Mouse (Mus musculus) limb, embryonic 10.5 days (tissue): ENCODE data around the gene Lelp1. TPM values are rescaled to one million over a fixed set of nuclear protein-coding genes. Genes with fewer than 3 reads are reported as not detected.

ENCODE experiments used
- polyA plus RNA-seq: library from polyadenylated mRNA; unstranded; fragments of >200 nt; fragmentation: Nextera tagmentation; extraction: Ambion mirVana; gene quantifications from 2 replicates; pipeline ENCODE4 v1.2.1, GENCODE M21; 2016

Gene Lelp1
- polyA plus RNA-seq, 1 experiment from 2014 or later, result not detected

Other genes starting within 250 kb of the Lelp1 start
- gene Pglyrp3, start 128.2 kb downstream of the Lelp1 start, polyA plus RNA-seq, result not detected in 2 replicates
- 0.14 and 0.94 TPM in 2 replicates for gene Lor, start 59.6 kb downstream of the Lelp1 start, polyA plus RNA-seq
- not detected in 2 replicates for gene Prr9, start 18.8 kb downstream of the Lelp1 start, polyA plus RNA-seq
- gene Sprr2a1, start 73.1 kb upstream of the Lelp1 start, polyA plus RNA-seq, result not detected in 2 replicates
- gene Sprr2a2, start 73.2 kb upstream of the Lelp1 start, polyA plus RNA-seq, result 0.21 TPM in 1 of 2 replicates, not detected in the other
- gene Sprr2a3, start 142.7 kb upstream of the Lelp1 start, polyA plus RNA-seq, result not detected in 2 replicates
- gene Sprr2b, start 173.9 kb upstream of the Lelp1 start, polyA plus RNA-seq, result not detected in 2 replicates
- gene Sprr2d, start 196.4 kb upstream of the Lelp1 start, polyA plus RNA-seq, result not detected in 2 replicates
- gene Sprr2e, start 209.4 kb upstream of the Lelp1 start, polyA plus RNA-seq, result not detected in 2 replicates
- gene Sprr2f, start 222.4 kb upstream of the Lelp1 start, polyA plus RNA-seq, result not detected in 2 replicates
- gene Sprr2h, start 242.9 kb upstream of the Lelp1 start, polyA plus RNA-seq, result not detected in 2 replicates